Comparison of ENCODE assay signal across 30 mouse cellular contexts in the genomic region with DNA sequence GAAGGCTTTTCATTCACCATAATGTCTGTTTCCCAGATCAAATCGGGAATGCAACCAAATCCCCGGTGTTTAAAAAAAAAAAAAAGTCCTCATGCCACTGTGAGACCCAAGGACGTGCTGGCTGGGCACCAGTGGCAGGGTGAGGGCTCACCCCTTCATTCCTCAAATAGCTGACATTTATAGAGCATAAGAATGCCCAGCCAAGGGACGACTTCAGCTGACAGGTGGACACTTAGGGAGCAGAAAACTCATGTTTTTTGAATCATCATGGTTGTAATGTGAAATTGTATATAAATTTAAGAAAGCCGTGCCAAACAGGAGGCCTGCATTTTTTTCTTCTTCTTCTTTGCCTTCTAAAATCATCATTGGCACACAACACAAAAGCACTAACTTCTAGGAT. TPM values are rescaled to one million over a fixed set of nuclear protein-coding genes. Genes with fewer than 3 reads are reported as not detected.
DNase-seq lines count a peak whose midpoint lies in the region; ATAC-seq and TF ChIP-seq lines count a peak whose summit lies in the region.
"Had no signal": no experiment of that assay in that cellular context is flagged by ENCODE, and none has a peak within 500 bp of the region (broad histone marks: within the 10 kb centered on the region; RNA-seq: fewer than 3 reads in every experiment).

No protein-coding gene starts in this region.

- no peaks in the 10 kb centered on the region for H3K36me3 ChIP-seq in embryonic facial prominence, embryonic 14.5 days (ENCODE audit: control insufficient read depth, insufficient read depth, low read length)
- H3K36me3 ChIP-seq in embryonic facial prominence, embryonic 10.5 days (replicated peaks): no peaks in the 10 kb centered on the region
- H3K36me3 ChIP-seq in limb, embryonic 14.5 days (ENCODE audit: control insufficient read depth, insufficient read depth, low read length): no peaks in the 10 kb centered on the region
- no peaks in the 10 kb centered on the region for H3K36me3 ChIP-seq in limb, embryonic 10.5 days
- H3K36me3 ChIP-seq: hindbrain, embryonic 12.5 days; limb, embryonic 15.5 days; midbrain, embryonic 13.5 days; stomach, embryonic 15.5 days had no signal

- no peaks in the 10 kb centered on the region for H3K4me1 ChIP-seq in embryonic facial prominence, embryonic 14.5 days (ENCODE audit: control insufficient read depth, insufficient read depth, low read length)
- H3K4me1 ChIP-seq in embryonic facial prominence, embryonic 10.5 days: no peaks in the 10 kb centered on the region
- no peaks in the 10 kb centered on the region for H3K4me1 ChIP-seq in limb, embryonic 14.5 days (ENCODE audit: control insufficient read depth, insufficient read depth, low read length)
- no peaks in the 10 kb centered on the region for H3K4me1 ChIP-seq in limb, embryonic 10.5 days
- H3K4me1 ChIP-seq: hindbrain, embryonic 12.5 days; limb, embryonic 15.5 days; liver, embryonic 13.5 days; midbrain, embryonic 13.5 days; stomach, embryonic 15.5 days had no signal

- peak; percentile 57 for DNase-seq in embryonic facial prominence, embryonic 14.5 days (ENCODE audit: low spot score)
- no peak for DNase-seq in embryonic facial prominence, embryonic 10.5 days (ENCODE audit: low spot score)
- no peak for DNase-seq in limb, embryonic 14.5 days (ENCODE audit: low spot score)
- DNase-seq in limb, embryonic 10.5 days (ENCODE audit: low spot score): no peak
- peak; percentile 42 for DNase-seq in adrenal gland, postnatal 14 days
- no peak for DNase-seq in lung, postnatal 25 days (ENCODE audit: low spot score)
- DNase-seq in frontal cortex, adult 2 months (ENCODE audit: extremely low spot score in 1 of 2, low spot score in 1 of 2): no peak
- DNase-seq: B cell, adult 2 months; cerebellum, adult 18-20 months; cerebellum, postnatal 14 days; heart, adult 2 months; heart, postnatal 36 days; kidney, postnatal 14 days; liver, embryonic 13.5 days; lung, adult 18-20 months; right cerebral cortex, postnatal 14 days had no signal

- WGBS in embryonic facial prominence, embryonic 14.5 days: 48% methylated on average over 5 of the region's 5 CpGs
- 80% methylated on average over 5 of the region's 5 CpGs for WGBS in embryonic facial prominence, embryonic 10.5 days
- 65% methylated on average over 5 of the region's 5 CpGs for WGBS in limb, embryonic 14.5 days
- WGBS in limb, embryonic 10.5 days: 80% methylated on average over 5 of the region's 5 CpGs

- no peak overlapping the region for H3K9ac ChIP-seq in embryonic facial prominence, embryonic 14.5 days (ENCODE audit: low read depth, low read length)
- no peak overlapping the region for H3K9ac ChIP-seq in limb, embryonic 14.5 days (ENCODE audit: low read depth, low read length, severe bottlenecking)
- H3K9ac ChIP-seq: hindbrain, embryonic 12.5 days; limb, embryonic 15.5 days; liver, embryonic 13.5 days; midbrain, embryonic 13.5 days; stomach, embryonic 15.5 days had no signal

- no peak overlapping the region for H3K4me2 ChIP-seq in embryonic facial prominence, embryonic 14.5 days (ENCODE audit: low read depth, low read length)
- H3K4me2 ChIP-seq in limb, embryonic 14.5 days (replicated peaks; ENCODE audit: low read depth, low read length, severe bottlenecking): no peak overlapping the region
- H3K4me2 ChIP-seq: hindbrain, embryonic 12.5 days; limb, embryonic 15.5 days; liver, embryonic 13.5 days; midbrain, embryonic 13.5 days; stomach, embryonic 15.5 days had no signal

- H3K9me3 ChIP-seq in embryonic facial prominence, embryonic 14.5 days (ENCODE audit: control insufficient read depth, low read length): no peaks in the 10 kb centered on the region
- H3K9me3 ChIP-seq in embryonic facial prominence, embryonic 10.5 days: no peaks in the 10 kb centered on the region
- no peaks in the 10 kb centered on the region for H3K9me3 ChIP-seq in limb, embryonic 14.5 days (ENCODE audit: control insufficient read depth, low read length)
- H3K9me3 ChIP-seq in limb, embryonic 10.5 days (replicated peaks): no peaks in the 10 kb centered on the region
- H3K9me3 ChIP-seq: hindbrain, embryonic 12.5 days; limb, embryonic 15.5 days; liver, embryonic 13.5 days; midbrain, embryonic 13.5 days; stomach, embryonic 15.5 days had no signal

- TF ChIP-seq POLR2A in limb, embryonic 14.5 days (IDR thresholded peaks at IDR 0.05; ENCODE audit: borderline replicate concordance, extremely low read depth, insufficient read depth, insufficient read length): no peak

- no peak overlapping the region for H3K27ac ChIP-seq in embryonic facial prominence, embryonic 14.5 days (replicated peaks; ENCODE audit: low read depth, low read length)
- H3K27ac ChIP-seq in embryonic facial prominence, embryonic 10.5 days (replicated peaks): no peak overlapping the region
- H3K27ac ChIP-seq in limb, embryonic 14.5 days (replicated peaks; ENCODE audit: low read depth, low read length): no peak overlapping the region
- H3K27ac ChIP-seq in limb, embryonic 10.5 days: no peak overlapping the region
- H3K27ac ChIP-seq: heart, adult 2 months; hindbrain, embryonic 12.5 days; hindbrain, postnatal 0 days; left cerebral cortex, adult 2 months; limb, embryonic 15.5 days; liver, embryonic 13.5 days; macrophage; midbrain, embryonic 13.5 days; stomach, embryonic 15.5 days had no signal

- ATAC-seq in embryonic facial prominence, embryonic 14.5 days (ENCODE audit: low read depth): peak; percentile 47; the same call in 1 of the 2 replicates
- ATAC-seq in limb, embryonic 14.5 days (ENCODE audit: low FRiP score, low read depth): 0 out of 2 replicates have a peak, but pooled peaks have one; percentile 74
- ATAC-seq: forebrain, embryonic 14.5 days; hindbrain, postnatal 0 days; intestine, postnatal 0 days; lung, postnatal 0 days; midbrain, embryonic 13.5 days had no signal

- no peaks in the 10 kb centered on the region for H3K27me3 ChIP-seq in embryonic facial prominence, embryonic 14.5 days (replicated peaks; ENCODE audit: control insufficient read depth, insufficient read depth, low read length)
- H3K27me3 ChIP-seq in embryonic facial prominence, embryonic 10.5 days (replicated peaks; ENCODE audit: low read depth, poor library complexity, severe bottlenecking): no peaks in the 10 kb centered on the region
- H3K27me3 ChIP-seq in limb, embryonic 14.5 days (ENCODE audit: control insufficient read depth, insufficient read depth, low read length): no peaks in the 10 kb centered on the region
- H3K27me3 ChIP-seq in limb, embryonic 10.5 days (ENCODE audit: low read depth, poor library complexity, severe bottlenecking): no peaks in the 10 kb centered on the region
- H3K27me3 ChIP-seq: CH12.LX; hindbrain, embryonic 12.5 days; limb, embryonic 15.5 days; liver, embryonic 13.5 days; midbrain, embryonic 13.5 days; stomach, embryonic 15.5 days had no signal

- no peak overlapping the region for H3K4me3 ChIP-seq in embryonic facial prominence, embryonic 14.5 days (ENCODE audit: low read depth, low read length)
- no peak overlapping the region for H3K4me3 ChIP-seq in embryonic facial prominence, embryonic 10.5 days
- no peak overlapping the region for H3K4me3 ChIP-seq in limb, embryonic 14.5 days (replicated peaks; ENCODE audit: low read length)
- no peak overlapping the region for H3K4me3 ChIP-seq in limb, embryonic 10.5 days
- H3K4me3 ChIP-seq: heart, adult 2 months; hindbrain, embryonic 12.5 days; left cerebral cortex, adult 2 months; limb, embryonic 15.5 days; liver, embryonic 13.5 days; midbrain, embryonic 13.5 days; stomach, embryonic 15.5 days had no signal

RNA-seq across cellular contexts. Expression of a gene that starts 37.9 kb away (rescaled TPM):
- polyA plus RNA-seq in embryonic facial prominence, embryonic 14.5 days (2014; fragmentation: Nextera tagmentation; extraction: Ambion mirVana): 0.26 and 0.75 TPM in 2 replicates
- polyA plus RNA-seq in embryonic facial prominence, embryonic 10.5 days (2016; fragmentation: Nextera tagmentation; extraction: Ambion mirVana): 0.09 TPM in 1 of 2 replicates, not detected in the other
- polyA plus RNA-seq in limb, embryonic 14.5 days (2012; rRNA removed): 0.20 and 0.21 TPM in 2 replicates
- 0.15 and 0.19 TPM in 2 replicates for polyA plus RNA-seq in limb, embryonic 14.5 days (2014; fragmentation: Nextera tagmentation; extraction: Ambion mirVana)
- polyA plus RNA-seq in limb, embryonic 10.5 days (2016; fragmentation: Nextera tagmentation; extraction: Ambion mirVana): not detected in 2 replicates
- total RNA-seq in adrenal gland, postnatal 14 days (2021): not detected in 2 replicates
- polyA plus RNA-seq in frontal cortex, adult 2 months (2012; rRNA removed): 0.25 and 0.66 TPM in 2 replicates
- total RNA-seq: ES-E14; hindbrain, postnatal 0 days; layer of hippocampus, adult 18-20 months; megakaryocyte-erythroid progenitor cell, adult 5-6 weeks had no signal
- polyA plus RNA-seq: forebrain, embryonic 14.5 days; hindbrain, embryonic 12.5 days; intestine, postnatal 0 days; liver, embryonic 13.5 days; macrophage; midbrain, embryonic 13.5 days; stomach, embryonic 15.5 days had no signal

RNA-seq across cellular contexts. Expression of a gene that starts 38.2 kb away (rescaled TPM):
- 10.7 and 11.2 TPM in 2 replicates for polyA plus RNA-seq in embryonic facial prominence, embryonic 14.5 days (2014; fragmentation: Nextera tagmentation; extraction: Ambion mirVana)
- 18.1 and 20.0 TPM in 2 replicates for polyA plus RNA-seq in embryonic facial prominence, embryonic 10.5 days (2016; fragmentation: Nextera tagmentation; extraction: Ambion mirVana)
- 6.4 and 9.7 TPM in 2 replicates for polyA plus RNA-seq in limb, embryonic 14.5 days (2012; rRNA removed)
- polyA plus RNA-seq in limb, embryonic 14.5 days (2014; fragmentation: Nextera tagmentation; extraction: Ambion mirVana): 11.3 and 12.8 TPM in 2 replicates
- 16.0 and 17.1 TPM in 2 replicates for polyA plus RNA-seq in limb, embryonic 10.5 days (2016; fragmentation: Nextera tagmentation; extraction: Ambion mirVana)
- total RNA-seq in adrenal gland, postnatal 14 days (2021): 11.7 and 14.7 TPM in 2 replicates
- 9.0 TPM in 2 replicates for polyA plus RNA-seq in frontal cortex, adult 2 months (2012; rRNA removed)

RNA-seq across cellular contexts. Expression of a gene that starts 39.7 kb away (rescaled TPM):
- polyA plus RNA-seq in embryonic facial prominence, embryonic 14.5 days (2014; fragmentation: Nextera tagmentation; extraction: Ambion mirVana): 6.3 TPM in 2 replicates
- 9.8 and 10.0 TPM in 2 replicates for polyA plus RNA-seq in embryonic facial prominence, embryonic 10.5 days (2016; fragmentation: Nextera tagmentation; extraction: Ambion mirVana)
- polyA plus RNA-seq in limb, embryonic 14.5 days (2012; rRNA removed): 4.0 and 4.9 TPM in 2 replicates
- 6.7 and 6.9 TPM in 2 replicates for polyA plus RNA-seq in limb, embryonic 14.5 days (2014; fragmentation: Nextera tagmentation; extraction: Ambion mirVana)
- polyA plus RNA-seq in limb, embryonic 10.5 days (2016; fragmentation: Nextera tagmentation; extraction: Ambion mirVana): 7.5 and 8.9 TPM in 2 replicates
- total RNA-seq in adrenal gland, postnatal 14 days (2021): 8.0 and 22.6 TPM in 2 replicates
- 8.0 and 9.1 TPM in 2 replicates for polyA plus RNA-seq in frontal cortex, adult 2 months (2012; rRNA removed)

RNA-seq across cellular contexts. Expression of a gene that starts 40.2 kb away (rescaled TPM):
- 5.5 and 7.5 TPM in 2 replicates for polyA plus RNA-seq in embryonic facial prominence, embryonic 14.5 days (2014; fragmentation: Nextera tagmentation; extraction: Ambion mirVana)
- 0.04 and 0.05 TPM in 2 replicates for polyA plus RNA-seq in embryonic facial prominence, embryonic 10.5 days (2016; fragmentation: Nextera tagmentation; extraction: Ambion mirVana)
- 3.2 TPM in 2 replicates for polyA plus RNA-seq in limb, embryonic 14.5 days (2012; rRNA removed)
- polyA plus RNA-seq in limb, embryonic 14.5 days (2014; fragmentation: Nextera tagmentation; extraction: Ambion mirVana): 2.8 and 4.0 TPM in 2 replicates
- 0.06 and 0.15 TPM in 2 replicates for polyA plus RNA-seq in limb, embryonic 10.5 days (2016; fragmentation: Nextera tagmentation; extraction: Ambion mirVana)
- 0.04 TPM in 1 of 2 replicates, not detected in the other for total RNA-seq in adrenal gland, postnatal 14 days (2021)
- polyA plus RNA-seq in frontal cortex, adult 2 months (2012; rRNA removed): 1.3 and 1.6 TPM in 2 replicates
- total RNA-seq: megakaryocyte-erythroid progenitor cell, adult 5-6 weeks had no signal
- polyA plus RNA-seq: macrophage had no signal

Comparison
In these comparisons a context has a peak if more than half of its experiments do, and no peak if none do; other contexts are left out.
1. DNase-seq: peak in embryonic facial prominence, embryonic 14.5 days (single experiment) and adrenal gland, postnatal 14 days (single experiment); none in embryonic facial prominence, embryonic 10.5 days (single experiment), limb, embryonic 14.5 days (single experiment), limb, embryonic 10.5 days (single experiment), lung, postnatal 25 days (single experiment) and frontal cortex, adult 2 months (0 of 2).